Mouse (Mus musculus) neural tube, embryonic 12.5 days (tissue): ENCODE results near the gene A3galt2. TPM values are rescaled to one million over a fixed set of nuclear protein-coding genes. Genes with fewer than 3 reads are reported as not detected.

ENCODE experiments used
- ATAC-seq: fragments of 200-750 bp; cut with Nextera tagmentation; 2 replicates; pipeline ENCODE4 v1.8.0; 2017; ENCODE audit warnings: low read depth, mild to moderate bottlenecking, moderate TSS enrichment, moderate library complexity; ENCODE audit not compliant: low FRiP score
- H3K27ac ChIP-seq: fragments of 300-500 bp; sonication (generic); 2 replicates; pipeline ENCODE4 v1.5.1; 2016
- H3K27me3 ChIP-seq: fragments of 300-500 bp; sonication (generic); replicated peaks from 2 replicates; pipeline ENCODE4 v1.6.1; 2016; ENCODE audit warnings: mild to moderate bottlenecking
- H3K36me3 ChIP-seq: fragments of 300-500 bp; sonication (generic); 2 replicates; pipeline ENCODE4 v1.6.1; 2016; ENCODE audit warnings: mild to moderate bottlenecking
- H3K4me1 ChIP-seq: fragments of 300-500 bp; sonication (generic); 2 replicates; pipeline ENCODE4 v1.6.1; 2016
- H3K4me2 ChIP-seq: fragments of 300-500 bp; sonication (generic); replicated peaks from 2 replicates; pipeline ENCODE4 v1.6.1; 2016; ENCODE audit warnings: mild to moderate bottlenecking
- H3K4me3 ChIP-seq: fragments of 300-500 bp; sonication (generic); 2 replicates; pipeline ENCODE4 v1.5.1; 2016
- H3K9ac ChIP-seq: fragments of 300-500 bp; sonication (generic); 2 replicates; pipeline ENCODE4 v1.6.1; 2016; ENCODE audit warnings: mild to moderate bottlenecking
- H3K9me3 ChIP-seq: fragments of 300-500 bp; sonication (generic); 2 replicates; pipeline ENCODE4 v1.6.1; 2016; ENCODE audit warnings: mild to moderate bottlenecking
- WGBS: fragments of 180-500 bp; shearing (Covaris S2); methylation state at CpG from one replicate; pipeline ENCODE4 v1.1.7; 2016; 5-methylcytosine and 5-hydroxymethylcytosine counted together
- polyA plus RNA-seq: library from polyadenylated mRNA; unstranded; fragments of >200 nt; fragmentation: Nextera tagmentation; extraction: Ambion mirVana; gene quantifications from 2 replicates; pipeline ENCODE4 v1.2.1, GENCODE M21; 2016

A3galt2 gene
- polyA plus RNA-seq, 1 experiment from 2014 or later, result 0.46 TPM

DNA sequence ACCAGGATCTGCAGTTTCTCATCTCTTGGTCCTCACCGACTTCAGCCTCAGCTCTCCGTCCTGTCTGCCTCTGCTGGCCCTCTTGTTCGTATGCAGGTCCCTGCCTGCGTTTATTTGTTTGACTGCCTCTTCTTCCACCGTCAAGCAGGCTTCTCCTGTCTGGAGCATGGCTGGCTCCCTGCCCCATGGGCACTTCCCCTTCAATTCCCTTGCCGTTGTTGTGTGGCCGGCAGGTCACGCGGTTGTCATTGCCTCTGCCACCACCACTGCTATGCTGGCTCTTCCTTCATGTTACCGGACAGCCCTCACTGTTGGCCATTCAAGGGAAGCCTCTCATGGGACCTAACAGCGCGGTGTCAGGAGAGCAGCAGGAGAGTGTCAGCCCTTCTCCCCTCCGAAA lies 13.0 kb downstream of the A3galt2 start:
- no peak for ATAC-seq
- 78% methylated on average over 13 of the region's 13 CpGs for WGBS

DNA sequence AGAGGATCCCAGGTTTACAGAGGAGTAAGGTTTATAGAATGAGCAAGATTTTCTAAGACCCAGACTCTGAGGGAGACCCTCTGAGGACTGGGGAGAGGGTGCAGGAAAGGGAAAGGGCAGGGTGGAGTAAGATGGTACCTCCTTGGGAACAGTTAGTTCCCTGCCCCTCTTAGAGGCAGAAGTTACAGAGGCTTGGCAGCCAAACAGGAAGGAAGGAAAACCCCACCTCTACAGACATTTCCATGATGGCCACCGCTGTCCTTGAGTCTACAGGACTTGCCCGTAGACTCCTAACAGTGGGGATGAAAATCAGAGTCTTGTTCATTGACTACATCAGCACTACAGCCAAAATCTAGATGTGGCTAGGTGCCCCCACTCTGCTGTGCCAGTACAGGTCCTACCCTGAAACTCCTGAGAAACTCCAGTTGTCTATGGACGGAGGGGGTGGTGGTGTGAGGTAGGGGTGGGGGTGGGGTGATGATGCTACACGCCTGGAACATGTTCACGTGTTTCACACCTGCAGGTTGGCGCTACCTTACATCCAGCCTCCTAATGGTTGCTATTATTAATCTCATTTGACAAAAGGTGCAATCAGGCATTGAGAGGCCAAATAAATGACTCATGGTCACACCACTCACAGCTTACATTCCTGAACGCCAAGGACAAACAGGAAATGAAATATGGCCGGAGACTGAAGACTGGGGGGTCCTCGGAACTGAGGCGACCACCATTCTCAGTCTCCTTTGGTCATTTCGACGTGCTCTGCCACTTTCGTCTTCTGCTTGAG lies 14.6 kb downstream of the A3galt2 start:
- no peak for ATAC-seq
- Histone ChIP-seq H3K27ac (no peak overlapping the region), H3K4me1 (no peaks in the 10 kb centered on the region), H3K9me3 (no peaks in the 10 kb centered on the region), H3K4me3 (no peak overlapping the region), H3K27me3 (no peaks in the 10 kb centered on the region), H3K4me2 (no peak overlapping the region), H3K9ac (no peak overlapping the region), H3K36me3 (peaks cover 32% of the 10 kb centered on the region)
- 82% methylated on average over 13 of the region's 13 CpGs for WGBS

More for the DNA sequence above, 13.0 kb downstream of the A3galt2 start:
- Histone ChIP-seq H3K4me2 (no peak overlapping the region), H3K9ac (no peak overlapping the region), H3K36me3 (peaks cover 16% of the 10 kb centered on the region), H3K4me3 (no peak overlapping the region), H3K9me3 (peaks cover 5% of the 10 kb centered on the region; the same call in 1 of the 2 replicates), H3K27me3 (no peaks in the 10 kb centered on the region), H3K4me1 (no peaks in the 10 kb centered on the region), H3K27ac (no peak overlapping the region)

DNA sequence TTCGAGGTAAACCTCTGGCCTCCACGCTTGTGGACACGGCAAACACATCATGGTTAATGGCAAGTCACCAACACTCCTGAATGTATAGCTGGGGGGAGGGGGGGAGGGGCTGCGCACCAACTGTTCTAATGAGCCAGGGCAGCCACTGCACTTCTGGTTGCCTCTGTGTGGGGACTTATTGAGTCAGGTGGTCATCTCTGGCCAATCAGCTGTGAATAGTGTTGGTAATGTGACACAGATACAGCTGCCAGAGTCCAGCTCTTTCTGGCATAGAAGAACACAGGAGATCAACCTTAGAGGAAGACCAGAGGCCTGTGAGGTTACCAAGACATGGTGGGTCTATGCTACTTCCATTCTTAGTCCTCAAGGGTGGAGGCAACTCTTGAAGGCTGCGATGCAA lies 15.5 kb downstream of the A3galt2 start:
- H3K9ac ChIP-seq, result no peak overlapping the region
- no peaks in the 10 kb centered on the region for H3K9me3 ChIP-seq
- H3K36me3 ChIP-seq, result peaks cover 42% of the 10 kb centered on the region
- WGBS, result 79% methylated on average over 5 of the region's 5 CpGs
- H3K27ac ChIP-seq, result no peak overlapping the region
- no peaks in the 10 kb centered on the region for H3K4me1 ChIP-seq
- ATAC-seq, result no peak
- no peaks in the 10 kb centered on the region for H3K27me3 ChIP-seq
- H3K4me3 ChIP-seq, result no peak overlapping the region
- no peak overlapping the region for H3K4me2 ChIP-seq

DNA sequence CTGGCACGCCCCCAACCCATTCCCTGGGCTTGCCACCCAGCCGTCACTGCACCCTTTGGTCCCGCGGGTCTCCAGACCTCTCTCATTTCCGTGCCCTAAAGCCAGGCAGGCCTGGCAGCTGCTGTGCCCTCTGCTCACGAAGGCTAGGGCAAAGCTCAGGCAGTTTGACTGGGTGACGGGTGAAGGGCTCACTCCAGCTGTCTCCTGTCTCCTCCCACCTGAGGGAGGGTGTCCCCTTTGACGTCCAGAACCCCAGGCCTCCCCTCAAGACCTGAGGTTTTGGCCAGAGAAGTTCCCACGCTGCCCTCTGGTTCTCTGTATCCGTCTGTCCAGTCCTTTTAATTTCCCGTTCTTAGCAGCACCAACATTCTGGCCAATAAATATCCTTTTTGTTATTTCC lies 18.7 kb downstream of the A3galt2 start:
- peaks cover 68% of the 10 kb centered on the region for H3K36me3 ChIP-seq
- no peak overlapping the region for H3K9ac ChIP-seq
- H3K4me3 ChIP-seq, result no peak overlapping the region
- ATAC-seq, result no peak
- no peaks in the 10 kb centered on the region for H3K27me3 ChIP-seq
- H3K4me2 ChIP-seq, result no peak overlapping the region
- no peak overlapping the region for H3K27ac ChIP-seq
- 92% methylated on average over 11 of the region's 11 CpGs for WGBS
- no peaks in the 10 kb centered on the region for H3K9me3 ChIP-seq
- H3K4me1 ChIP-seq, result peaks cover 3% of the 10 kb centered on the region; the same call in 1 of the 2 replicates

DNA sequence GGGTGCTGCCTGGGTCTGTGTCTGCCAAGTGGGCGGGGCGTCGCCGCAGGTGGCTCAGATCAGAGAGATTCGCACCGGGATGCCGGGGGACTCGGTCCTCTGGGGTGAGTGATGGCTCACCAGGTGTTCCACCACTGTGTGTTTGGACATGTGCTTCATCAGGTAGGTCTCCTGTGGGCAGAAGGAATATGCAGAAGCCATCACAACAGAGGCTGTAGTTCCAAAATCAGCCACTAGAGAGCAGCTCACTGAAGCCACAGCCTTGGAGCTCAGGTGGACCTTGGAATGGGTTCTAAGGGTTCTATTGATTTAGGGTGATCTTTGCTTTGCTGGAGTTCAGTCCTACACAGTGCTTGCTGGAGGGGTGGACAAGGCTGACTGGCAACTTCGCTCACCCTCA lies 19.3 kb downstream of the A3galt2 start:
- Histone ChIP-seq H3K4me3 (no peak overlapping the region), H3K4me2 (no peak overlapping the region), H3K9me3 (no peaks in the 10 kb centered on the region), H3K4me1 (peaks cover 3% of the 10 kb centered on the region; the same call in 1 of the 2 replicates), H3K27me3 (no peaks in the 10 kb centered on the region), H3K27ac (no peak overlapping the region), H3K9ac (no peak overlapping the region), H3K36me3 (peaks cover 75% of the 10 kb centered on the region)
- 95% methylated on average over 9 of the region's 9 CpGs for WGBS
- no peak for ATAC-seq

DNA sequence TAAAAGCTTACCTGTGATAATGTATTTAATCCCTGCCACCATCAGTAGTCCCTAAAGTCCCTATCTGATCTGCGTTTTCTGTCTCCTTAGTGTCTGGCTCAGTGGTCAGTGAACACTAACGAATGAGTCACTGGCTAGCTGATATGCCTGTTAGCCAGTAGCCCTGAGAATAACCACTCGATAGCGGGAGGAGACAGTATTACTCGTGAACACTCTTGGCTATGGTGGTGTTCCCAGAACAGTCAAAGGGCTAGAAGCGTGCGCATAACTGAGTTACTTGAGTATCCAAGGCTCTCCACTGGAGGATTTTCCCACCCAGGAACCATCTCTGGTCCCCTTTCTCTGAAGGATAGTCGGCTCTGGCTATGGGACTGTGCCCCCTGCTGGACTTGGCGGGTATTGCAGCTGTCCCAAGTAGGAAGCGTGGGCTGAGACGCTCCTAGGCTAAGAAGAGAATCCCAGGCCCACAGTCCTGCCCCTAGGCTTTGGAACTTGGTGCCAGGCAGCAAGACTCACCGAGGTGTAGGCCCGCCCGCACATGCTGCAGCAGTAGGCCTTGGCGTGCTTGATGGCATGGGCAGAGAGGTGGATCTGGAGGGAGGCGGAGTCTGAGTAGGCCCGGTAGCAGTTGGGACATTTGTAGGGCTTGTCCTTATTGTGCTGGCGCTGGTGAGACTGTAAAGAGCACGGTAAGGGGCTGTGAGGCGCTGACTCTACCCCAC lies 21.6 kb downstream of the A3galt2 start:
- peaks cover 3% of the 10 kb centered on the region; the same call in 1 of the 2 replicates for H3K4me1 ChIP-seq
- H3K36me3 ChIP-seq, result peaks cover 96% of the 10 kb centered on the region
- no peak overlapping the region for H3K9ac ChIP-seq
- H3K27ac ChIP-seq, result no peak overlapping the region
- no peak overlapping the region for H3K4me2 ChIP-seq
- H3K27me3 ChIP-seq, result no peaks in the 10 kb centered on the region
- peak; percentile 25 for ATAC-seq
- WGBS, result 48% methylated on average over 20 of the region's 20 CpGs
- no peak overlapping the region for H3K4me3 ChIP-seq
- H3K9me3 ChIP-seq, result no peaks in the 10 kb centered on the region

DNA sequence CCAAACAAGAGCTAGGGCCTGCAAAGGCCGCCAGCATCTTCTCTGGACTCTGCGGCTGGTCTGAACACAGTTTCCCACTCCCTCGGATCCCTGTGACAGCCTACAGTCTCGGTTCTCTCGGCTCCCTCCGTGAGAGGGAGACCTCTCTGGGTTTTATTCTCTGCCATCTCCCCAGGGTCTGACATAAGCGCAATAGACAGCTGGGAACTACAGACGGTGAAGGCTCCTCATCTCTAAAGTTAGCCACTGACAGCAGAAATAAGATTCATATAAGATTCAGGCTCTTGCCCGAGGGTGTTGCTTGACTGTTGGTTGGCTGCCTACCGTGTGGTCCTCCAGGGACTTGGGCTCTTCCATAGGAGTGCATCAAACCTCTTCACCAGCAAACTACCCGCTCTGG lies 22.4 kb downstream of the A3galt2 start:
- peaks cover 3% of the 10 kb centered on the region; the same call in 1 of the 2 replicates for H3K4me1 ChIP-seq
- peaks cover 97% of the 10 kb centered on the region for H3K36me3 ChIP-seq
- no peak for ATAC-seq
- no peaks in the 10 kb centered on the region for H3K27me3 ChIP-seq
- 0 out of 2 replicates have a peak overlapping the region, but pooled peaks have one; percentile 20 for H3K27ac ChIP-seq
- 84% methylated on average over 11 of the region's 11 CpGs for WGBS
- H3K9me3 ChIP-seq, result no peaks in the 10 kb centered on the region
- no peak overlapping the region for H3K4me3 ChIP-seq
- 0 out of 2 replicates have a peak overlapping the region, but pooled peaks have one; percentile 18 for H3K9ac ChIP-seq
- H3K4me2 ChIP-seq, result no peak overlapping the region

DNA sequence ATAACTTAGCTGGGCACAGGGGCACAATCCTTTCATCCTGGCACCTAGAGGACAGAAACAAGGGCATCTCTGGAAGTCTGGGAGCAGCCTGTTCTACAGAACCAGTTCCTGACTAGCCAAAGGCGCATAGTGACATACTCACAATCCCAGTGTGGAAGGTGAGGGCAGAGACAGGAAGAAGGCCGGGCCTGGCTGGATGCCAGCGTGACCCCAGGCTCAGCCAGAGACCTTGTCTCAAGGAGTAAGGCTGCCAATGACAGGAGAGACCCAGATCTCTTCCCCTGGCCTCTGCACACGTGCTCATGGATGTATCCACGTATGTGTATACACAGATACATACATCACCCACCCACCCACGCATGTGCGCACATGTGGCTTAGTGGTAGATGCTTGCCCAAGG lies 26.9 kb downstream of the A3galt2 start:
- peaks cover 3% of the 10 kb centered on the region; the same call in 1 of the 2 replicates for H3K4me1 ChIP-seq
- WGBS, result 93% methylated on average over 7 of the region's 7 CpGs
- no peak overlapping the region for H3K27ac ChIP-seq
- peaks cover 95% of the 10 kb centered on the region for H3K36me3 ChIP-seq
- no peak for ATAC-seq
- no peak overlapping the region for H3K9ac ChIP-seq
- no peaks in the 10 kb centered on the region for H3K9me3 ChIP-seq
- H3K4me3 ChIP-seq, result no peak overlapping the region
- H3K4me2 ChIP-seq, result no peak overlapping the region
- H3K27me3 ChIP-seq, result no peaks in the 10 kb centered on the region

DNA sequence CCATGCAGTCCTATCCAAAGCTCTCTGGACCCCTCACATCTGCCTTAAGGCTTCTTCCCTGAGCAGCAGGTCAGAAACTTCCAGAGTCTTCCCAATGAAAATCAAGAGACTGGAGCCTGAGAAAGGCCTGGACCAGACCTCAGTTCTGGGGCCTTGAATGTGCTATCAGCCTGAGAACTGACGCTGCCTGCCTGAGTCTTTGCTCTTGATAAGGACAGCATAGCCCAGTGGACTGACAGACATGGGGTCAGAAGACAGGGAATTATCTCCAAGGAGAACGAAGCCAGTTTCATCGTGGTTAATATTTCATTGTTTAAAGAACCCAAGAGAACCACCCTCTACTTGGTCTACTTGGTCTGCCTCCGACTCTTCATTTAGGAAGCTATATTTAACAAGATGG lies 27.5 kb downstream of the A3galt2 start:
- Histone ChIP-seq H3K9me3 (no peaks in the 10 kb centered on the region), H3K27ac (no peak overlapping the region), H3K4me2 (no peak overlapping the region), H3K36me3 (peaks cover 94% of the 10 kb centered on the region), H3K27me3 (no peaks in the 10 kb centered on the region), H3K4me1 (no peaks in the 10 kb centered on the region), H3K9ac (no peak overlapping the region), H3K4me3 (no peak overlapping the region)
- ATAC-seq, result no peak
- WGBS, result 89% methylated on average over 4 of the region's 4 CpGs

DNA sequence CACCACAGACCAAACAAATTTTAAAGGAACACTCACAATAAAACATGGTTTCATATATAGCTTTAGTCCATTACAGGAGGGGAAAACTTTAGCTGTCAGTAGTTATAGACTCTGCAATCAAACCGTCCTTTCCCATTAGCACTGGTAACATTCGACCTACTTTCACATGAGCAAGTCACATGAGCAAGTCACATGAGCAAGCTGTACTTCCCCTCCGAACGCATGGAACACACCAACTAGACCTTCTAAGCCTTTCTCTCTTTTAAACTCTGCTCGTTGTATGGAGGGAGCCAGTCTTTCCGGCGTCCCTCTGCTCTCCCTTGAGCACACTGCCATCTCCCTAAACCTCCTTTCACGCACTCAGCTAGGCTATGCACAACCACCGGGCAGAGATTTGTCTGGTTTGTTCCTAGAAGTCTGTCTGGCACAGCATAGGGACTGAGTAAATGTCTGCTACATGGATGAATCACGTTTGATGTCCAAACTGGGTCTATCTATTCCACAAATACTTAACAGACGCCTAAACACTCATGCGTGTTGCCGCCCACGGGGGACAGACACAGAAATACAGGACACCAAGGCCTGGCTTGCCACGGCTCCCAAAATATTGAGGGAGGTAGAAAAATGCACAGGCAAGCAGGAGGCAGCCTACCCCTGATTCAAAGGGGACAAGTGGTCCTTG lies 29.9 kb downstream of the A3galt2 start:
- Histone ChIP-seq H3K9me3 (no peaks in the 10 kb centered on the region), H3K4me3 (no peak overlapping the region), H3K27ac (no peak overlapping the region), H3K9ac (no peak overlapping the region), H3K4me2 (no peak overlapping the region), H3K4me1 (no peaks in the 10 kb centered on the region), H3K27me3 (no peaks in the 10 kb centered on the region), H3K36me3 (peaks cover 88% of the 10 kb centered on the region)
- 94% methylated on average over 15 of the region's 15 CpGs for WGBS
- no peak for ATAC-seq

DNA sequence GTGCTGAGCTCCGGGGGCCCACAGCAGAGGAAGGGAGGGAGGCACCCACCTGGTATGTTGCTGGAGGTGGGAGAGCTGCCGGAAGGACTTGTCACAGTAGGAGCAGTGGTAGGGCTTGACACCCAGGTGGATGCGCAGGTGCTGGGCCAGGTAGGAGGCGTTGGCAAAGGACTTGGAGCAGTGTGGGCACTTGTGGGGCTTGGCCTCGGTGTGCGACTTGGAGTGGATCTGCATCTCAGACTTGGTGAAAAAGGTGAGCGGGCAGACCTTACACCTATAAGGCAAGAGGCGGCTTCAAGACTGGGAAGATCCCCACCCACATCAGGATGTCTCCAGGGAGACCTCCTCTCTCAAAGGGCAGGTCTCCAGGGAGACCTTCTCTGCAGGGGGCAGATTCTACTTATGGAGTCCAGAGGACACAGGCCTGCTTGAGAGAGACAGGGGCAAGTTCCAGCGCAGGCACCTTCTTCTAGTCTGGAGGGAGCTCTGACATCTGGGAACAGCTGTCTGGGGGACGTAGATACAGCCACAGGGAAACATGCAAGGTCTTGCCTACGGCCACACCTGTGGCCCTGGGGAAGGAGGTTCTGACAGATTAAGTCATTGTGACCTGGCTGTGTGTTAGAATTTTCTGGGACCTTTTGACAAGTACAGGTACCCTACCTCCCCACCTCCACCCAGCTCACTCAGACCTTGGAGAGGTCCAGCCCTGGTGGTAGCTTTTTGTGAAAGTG lies 30.9 kb downstream of the A3galt2 start:
- no peak for ATAC-seq
- 95% methylated on average over 11 of the region's 11 CpGs for WGBS
- no peak overlapping the region for H3K9ac ChIP-seq
- H3K36me3 ChIP-seq, result peaks cover 81% of the 10 kb centered on the region
- no peak overlapping the region for H3K4me2 ChIP-seq
- H3K27me3 ChIP-seq, result no peaks in the 10 kb centered on the region
- H3K9me3 ChIP-seq, result no peaks in the 10 kb centered on the region
- H3K4me1 ChIP-seq, result no peaks in the 10 kb centered on the region; the same call in 1 of the 2 replicates
- no peak overlapping the region for H3K4me3 ChIP-seq
- H3K27ac ChIP-seq, result no peak overlapping the region
